Mouse (Mus musculus) embryonic facial prominence, embryonic 13.5 days (tissue): ENCODE results near the gene Myo1d. TPM values are rescaled to one million over a fixed set of nuclear protein-coding genes. Genes with fewer than 3 reads are reported as not detected.

Experiments
- ATAC-seq: fragments of 200-750 bp; cut with Nextera tagmentation; 2 replicates; pipeline ENCODE4 v1.8.0; 2017; ENCODE audit warnings: low read depth; ENCODE audit not compliant: insufficient number of reproducible peaks, insufficient read depth, low FRiP score, low TSS enrichment
- H3K27ac ChIP-seq: fragments of 300-500 bp; sonication (generic); 2 replicates; pipeline ENCODE4 v1.5.1; 2015; ENCODE audit warnings: moderate library complexity, mild to moderate bottlenecking, inconsistent platforms
- H3K27me3 ChIP-seq: fragments of 300-500 bp; sonication (generic); 2 replicates; pipeline ENCODE4 v1.6.1; 2015; ENCODE audit warnings: mild to moderate bottlenecking, inconsistent platforms
- H3K36me3 ChIP-seq: fragments of 300-500 bp; sonication (generic); 2 replicates; pipeline ENCODE4 v1.6.1; 2015; ENCODE audit warnings: mild to moderate bottlenecking, inconsistent platforms
- H3K4me1 ChIP-seq: fragments of 300-500 bp; sonication (generic); 2 replicates; pipeline ENCODE4 v1.6.1; 2015; ENCODE audit warnings: inconsistent platforms
- H3K4me2 ChIP-seq: fragments of 300-500 bp; sonication (generic); 2 replicates; pipeline ENCODE4 v1.6.1; 2015; ENCODE audit warnings: moderate library complexity, mild to moderate bottlenecking, inconsistent platforms
- H3K4me3 ChIP-seq: fragments of 300-500 bp; sonication (generic); 2 replicates; pipeline ENCODE4 v1.5.1; 2015; ENCODE audit warnings: mild to moderate bottlenecking, inconsistent platforms
- H3K9ac ChIP-seq: fragments of 300-500 bp; sonication (generic); 2 replicates; pipeline ENCODE4 v1.6.1; 2015; ENCODE audit warnings: mild to moderate bottlenecking, inconsistent platforms
- H3K9me3 ChIP-seq: fragments of 300-500 bp; sonication (generic); 2 replicates; pipeline ENCODE4 v1.6.1; 2016; ENCODE audit warnings: inconsistent platforms
- WGBS: fragments of 180-500 bp; shearing (Covaris S2); methylation state at CpG from one replicate; pipeline ENCODE4 v1.1.7; 2015; ENCODE audit warnings: mixed read lengths; 5-methylcytosine and 5-hydroxymethylcytosine counted together
- polyA plus RNA-seq: library from polyadenylated mRNA; unstranded; fragments of >200 nt; fragmentation: Nextera tagmentation; extraction: Ambion mirVana; gene quantifications from 2 replicates; pipeline ENCODE4 v1.2.1, GENCODE M21; 2015

Myo1d gene
- polyA plus RNA-seq, 1 experiment from 2014 or later, result 7.7 TPM

- Histone ChIP-seq H3K9ac (peak overlapping the region; percentile 58; the same call in 1 of the 2 replicates), H3K36me3 (no peaks in the 10 kb centered on the region), H3K4me2 (peak overlapping the region; percentile 71), H3K27ac (peak overlapping the region; percentile 57; the same call in 1 of the 2 replicates), H3K4me1 (peaks cover 17% of the 10 kb centered on the region), H3K4me3 (peak overlapping the region; percentile 34), H3K27me3 (no peaks in the 10 kb centered on the region; the same call in none of the 2 replicates), H3K9me3 (no peaks in the 10 kb centered on the region)
- 2% methylated on average over 24 of the region's 24 CpGs for WGBS
- no peak; the same call in 1 of the 2 replicates for ATAC-seq
Measured at GRCm38 (mm10) chr11:80602707-80603441, 177.0 kb downstream of the Myo1d start.

GRCm38 (mm10) chr11:80602041-80602458 lies 177.8 kb downstream of the Myo1d start:
- H3K9me3 ChIP-seq, result no peaks in the 10 kb centered on the region
- no peak overlapping the region for H3K4me3 ChIP-seq
- ATAC-seq, result no peak
- peaks cover 17% of the 10 kb centered on the region for H3K4me1 ChIP-seq
- no peaks in the 10 kb centered on the region; the same call in none of the 2 replicates for H3K27me3 ChIP-seq
- H3K9ac ChIP-seq, result no peak overlapping the region
- 25% methylated on average over 8 of the region's 8 CpGs for WGBS
- H3K27ac ChIP-seq, result no peak overlapping the region
- no peaks in the 10 kb centered on the region for H3K36me3 ChIP-seq
- H3K4me2 ChIP-seq, result peak overlapping the region; percentile 71

- ATAC-seq, result no peak
- no peaks in the 10 kb centered on the region; the same call in none of the 2 replicates for H3K27me3 ChIP-seq
- no peak overlapping the region for H3K27ac ChIP-seq
- 76% methylated on average over 20 of the region's 20 CpGs for WGBS
- no peaks in the 10 kb centered on the region for H3K36me3 ChIP-seq
- H3K4me1 ChIP-seq, result peaks cover 17% of the 10 kb centered on the region
- no peak overlapping the region for H3K4me3 ChIP-seq
- H3K4me2 ChIP-seq, result no peak overlapping the region
- no peak overlapping the region for H3K9ac ChIP-seq
- no peaks in the 10 kb centered on the region for H3K9me3 ChIP-seq
Measured at GRCm38 (mm10) chr11:80601040-80601864, 178.6 kb downstream of the Myo1d start.

GRCm38 (mm10) chr11:80595482-80595881 lies 184.3 kb downstream of the Myo1d start:
- Histone ChIP-seq H3K4me1 (no peaks in the 10 kb centered on the region), H3K4me2 (no peak overlapping the region), H3K9ac (no peak overlapping the region), H3K9me3 (no peaks in the 10 kb centered on the region), H3K27me3 (no peaks in the 10 kb centered on the region), H3K36me3 (peaks cover 12% of the 10 kb centered on the region), H3K4me3 (no peak overlapping the region), H3K27ac (no peak overlapping the region)
- 81% methylated on average over 1 of the region's 1 CpGs for WGBS
- ATAC-seq, result no peak

GRCm38 (mm10) chr11:80589387-80589786 lies 190.4 kb downstream of the Myo1d start:
- H3K27ac ChIP-seq, result no peak overlapping the region
- ATAC-seq, result no peak
- peaks cover 13% of the 10 kb centered on the region; the same call in 1 of the 2 replicates for H3K4me1 ChIP-seq
- H3K9me3 ChIP-seq, result no peaks in the 10 kb centered on the region
- no peak overlapping the region for H3K4me3 ChIP-seq
- 24% methylated on average over 5 of the region's 5 CpGs for WGBS
- peaks cover 12% of the 10 kb centered on the region for H3K36me3 ChIP-seq
- no peak overlapping the region for H3K9ac ChIP-seq
- H3K4me2 ChIP-seq, result no peak overlapping the region
- no peaks in the 10 kb centered on the region for H3K27me3 ChIP-seq

GRCm38 (mm10) chr11:80585761-80586160 lies 194.1 kb downstream of the Myo1d start:
- Histone ChIP-seq H3K36me3 (no peaks in the 10 kb centered on the region), H3K4me1 (peaks cover 13% of the 10 kb centered on the region; the same call in 1 of the 2 replicates), H3K4me3 (no peak overlapping the region), H3K27ac (no peak overlapping the region), H3K27me3 (no peaks in the 10 kb centered on the region), H3K4me2 (no peak overlapping the region), H3K9me3 (no peaks in the 10 kb centered on the region), H3K9ac (no peak overlapping the region)
- no peak for ATAC-seq

GRCm38 (mm10) chr11:80585211-80585610 lies 194.6 kb downstream of the Myo1d start:
- Histone ChIP-seq H3K27ac (no peak overlapping the region), H3K9ac (no peak overlapping the region), H3K36me3 (no peaks in the 10 kb centered on the region), H3K4me2 (no peak overlapping the region), H3K4me3 (no peak overlapping the region), H3K4me1 (peaks cover 13% of the 10 kb centered on the region; the same call in 1 of the 2 replicates), H3K27me3 (no peaks in the 10 kb centered on the region), H3K9me3 (no peaks in the 10 kb centered on the region)
- WGBS, result 29% methylated on average over 11 of the region's 11 CpGs
- no peak for ATAC-seq

- ATAC-seq, result no peak
- H3K27ac ChIP-seq, result no peak overlapping the region
- H3K36me3 ChIP-seq, result no peaks in the 10 kb centered on the region
- H3K4me1 ChIP-seq, result peaks cover 12% of the 10 kb centered on the region
- no peak overlapping the region for H3K4me2 ChIP-seq
- no peak overlapping the region for H3K4me3 ChIP-seq
- no peaks in the 10 kb centered on the region for H3K27me3 ChIP-seq
- no peaks in the 10 kb centered on the region for H3K9me3 ChIP-seq
- H3K9ac ChIP-seq, result no peak overlapping the region
- 69% methylated on average over 3 of the region's 3 CpGs for WGBS
Measured at GRCm38 (mm10) chr11:80580494-80580893, 199.3 kb downstream of the Myo1d start.

GRCm38 (mm10) chr11:80577747-80578640 lies 201.8 kb downstream of the Myo1d start:
- H3K27me3 ChIP-seq, result no peaks in the 10 kb centered on the region
- peak overlapping the region; percentile 25 for H3K4me2 ChIP-seq
- no peak overlapping the region for H3K4me3 ChIP-seq
- ATAC-seq, result peak; percentile 72; the same call in 1 of the 2 replicates
- H3K36me3 ChIP-seq, result no peaks in the 10 kb centered on the region
- no peak overlapping the region for H3K9ac ChIP-seq
- no peak overlapping the region for H3K27ac ChIP-seq
- H3K9me3 ChIP-seq, result no peaks in the 10 kb centered on the region
- WGBS, result 28% methylated on average over 14 of the region's 14 CpGs
- H3K4me1 ChIP-seq, result peaks cover 5% of the 10 kb centered on the region

- WGBS, result 68% methylated on average over 3 of the region's 3 CpGs
- Histone ChIP-seq H3K4me3 (no peak overlapping the region), H3K9ac (no peak overlapping the region), H3K4me1 (peaks cover 5% of the 10 kb centered on the region), H3K36me3 (no peaks in the 10 kb centered on the region), H3K9me3 (no peaks in the 10 kb centered on the region), H3K27me3 (no peaks in the 10 kb centered on the region), H3K27ac (no peak overlapping the region), H3K4me2 (no peak overlapping the region)
- ATAC-seq, result no peak
Measured at GRCm38 (mm10) chr11:80575794-80576193, 204.0 kb downstream of the Myo1d start.

GRCm38 (mm10) chr11:80566286-80566685 lies 213.5 kb downstream of the Myo1d start:
- Histone ChIP-seq H3K4me1 (peaks cover 38% of the 10 kb centered on the region), H3K36me3 (no peaks in the 10 kb centered on the region), H3K4me3 (no peak overlapping the region), H3K9me3 (no peaks in the 10 kb centered on the region), H3K4me2 (no peak overlapping the region), H3K27ac (no peak overlapping the region), H3K9ac (no peak overlapping the region), H3K27me3 (no peaks in the 10 kb centered on the region)
- no peak for ATAC-seq
- WGBS, result 82% methylated on average over 3 of the region's 3 CpGs
